Mouse (Mus musculus) adrenal gland, adult 10 weeks (tissue): ENCODE results near the gene Atf5. TPM values are rescaled to one million over a fixed set of nuclear protein-coding genes. Genes with fewer than 3 reads are reported as not detected.

Experiments used
- polyA plus RNA-seq: library from polyadenylated mRNA; stranded (reverse); fragments of 350-450 nt; fragmentation: Illumina TruSeq; extraction: RNeasy Lipid Tissue Mini Kit (QIAGEN cat#74804); gene quantifications from one replicate; pipeline ENCODE4 v1.2.3, GENCODE M21; 2014; ENCODE audit warnings: low read depth, low replicate concordance

Atf5 gene
- polyA plus RNA-seq = 7.3 TPM

GRCm38 (mm10) chr7:44816470-44817021 lies at the start of gene Atf5:
Gene Atf5 (minus strand): TSS chr7:44816658.

GRCm38 (mm10) chr7:44857042-44857552 lies 40.6 kb upstream of the Atf5 start, which contains the start of gene Pnkp:
Gene Pnkp (plus strand): TSS chr7:44857139.

GRCm38 (mm10) chr7:44848561-44849415 lies 32.3 kb upstream of the Atf5 start, which contains the start of the genes Akt1s1 and Tbc1d17:
Gene Akt1s1 (plus strand): TSS chr7:44848991.
Gene Tbc1d17 (minus strand): TSS chr7:44849079.

GRCm38 (mm10) chr7:44815721-44816469 lies 563 bp downstream of the Atf5 start, which contains the start of the genes Nup62 and Il4i1:
Gene Nup62 (plus strand): TSS chr7:44816088.
Gene Il4i1 (plus strand): TSS chr7:44816387.

Other genes with a start within 250 kb of the Atf5 start
- gene Napsa, start 244.3 kb downstream of the Atf5 start, polyA plus RNA-seq = not detected
- 1.1 TPM for gene Kcnc3, start 226.0 kb downstream of the Atf5 start, polyA plus RNA-seq
- gene Myh14, start 145.8 kb downstream of the Atf5 start, polyA plus RNA-seq = not detected
- gene Izumo2, start 107.9 kb downstream of the Atf5 start, polyA plus RNA-seq = not detected
- gene Vrk3, start 68.2 kb downstream of the Atf5 start, polyA plus RNA-seq = 10.4 TPM
- 0.52 TPM for gene Zfp473, start 65.6 kb downstream of the Atf5 start, polyA plus RNA-seq
- 4.8 TPM for gene Nup62, start 570 bp downstream of the Atf5 start, polyA plus RNA-seq
- not detected for gene Il4i1, start 271 bp downstream of the Atf5 start, polyA plus RNA-seq
- 3.8 TPM for gene Akt1s1, start 32.3 kb upstream of the Atf5 start, polyA plus RNA-seq
- gene Tbc1d17, start 32.4 kb upstream of the Atf5 start, polyA plus RNA-seq = 1.2 TPM
- 1.7 TPM for gene Pnkp, start 40.5 kb upstream of the Atf5 start, polyA plus RNA-seq
- gene Ptov1, start 53.1 kb upstream of the Atf5 start, polyA plus RNA-seq = not detected
- gene Med25, start 76.1 kb upstream of the Atf5 start, polyA plus RNA-seq = 4.0 TPM
- gene Fuz, start 79.4 kb upstream of the Atf5 start, polyA plus RNA-seq = 6.5 TPM
- gene Ap2a1, start 112.8 kb upstream of the Atf5 start, polyA plus RNA-seq = 23.6 TPM
- not detected for gene Tsks, start 126.5 kb upstream of the Atf5 start, polyA plus RNA-seq
- gene Cpt1c, start 158.2 kb upstream of the Atf5 start, polyA plus RNA-seq = 0.70 TPM
- gene Prmt1, start 169.9 kb upstream of the Atf5 start, polyA plus RNA-seq = 9.0 TPM
- 24.6 TPM for gene Irf3, start 181.0 kb upstream of the Atf5 start, polyA plus RNA-seq
- not detected for gene Bcl2l12, start 182.1 kb upstream of the Atf5 start, polyA plus RNA-seq
- 4.1 TPM for gene Scaf1, start 199.7 kb upstream of the Atf5 start, polyA plus RNA-seq
- 5.8 TPM for gene Rras, start 201.3 kb upstream of the Atf5 start, polyA plus RNA-seq
- 0.41 TPM for gene Prr12, start 236.2 kb upstream of the Atf5 start, polyA plus RNA-seq
- gene Nosip, start 245.8 kb upstream of the Atf5 start, polyA plus RNA-seq = 7.3 TPM
- 3.9 TPM for gene Prrg2, start 246.0 kb upstream of the Atf5 start, polyA plus RNA-seq